In genomic region chr2:164991808-164992207, GRCm38 (mm10) we compare ENCODE assay signal across 22 mouse cellular contexts. TPM values are rescaled to one million over a fixed set of nuclear protein-coding genes. Genes with fewer than 3 reads are reported as not detected.
A peak's percentile ranks its signal among the peaks of the same experiment; 100 is the strongest.
DNase-seq lines count a peak whose midpoint lies in the region; ATAC-seq and TF ChIP-seq lines count a peak whose summit lies in the region.
"Had no signal": no experiment of that assay in that cellular context is flagged by ENCODE, and none has a peak within 500 bp of the region (broad histone marks: within the 10 kb centered on the region; RNA-seq: fewer than 3 reads in every experiment).

No protein-coding gene starts in this region.

- H3K9ac ChIP-seq in kidney, embryonic 16.5 days (replicated peaks; ENCODE audit: low read length): no peak overlapping the region
- H3K9ac ChIP-seq in lung, postnatal 0 days (replicated peaks; ENCODE audit: low read depth): no peak overlapping the region
- H3K9ac ChIP-seq: embryonic facial prominence, embryonic 12.5 days; hindbrain, embryonic 15.5 days; intestine, embryonic 15.5 days; limb, embryonic 12.5 days; liver, embryonic 14.5 days; lung, embryonic 15.5 days; neural tube, embryonic 12.5 days had no signal

- no peak for ATAC-seq in kidney, embryonic 16.5 days (ENCODE audit: low FRiP score, low TSS enrichment)
- ATAC-seq in lung, postnatal 0 days: no peak
- peak; percentile 68 for ATAC-seq in megakaryocyte-erythroid progenitor cell, adult 5-6 weeks (replicated peaks; ENCODE audit: low FRiP score, low TSS enrichment, poor library complexity, severe bottlenecking)
- ATAC-seq: intestine, embryonic 15.5 days; Patski had no signal

- intact Hi-C loops in gastrocnemius, postnatal 14 days (cut with DNase I; ENCODE audit: low total_unique reads): no loop called here

- H3K4me3 ChIP-seq in kidney, adult 2 months (ENCODE audit: insufficient read depth, low read depth, low read length): no peak overlapping the region
- no peak overlapping the region for H3K4me3 ChIP-seq in kidney, embryonic 16.5 days (ENCODE audit: low read length)
- H3K4me3 ChIP-seq in lung, postnatal 0 days (ENCODE audit: low read depth, low read length): no peak overlapping the region
- H3K4me3 ChIP-seq: embryonic facial prominence, embryonic 12.5 days; hindbrain, embryonic 15.5 days; intestine, embryonic 15.5 days; layer of hippocampus, adult 2 months; limb, embryonic 12.5 days; lung, embryonic 15.5 days; neural tube, embryonic 12.5 days had no signal

- H3K4me2 ChIP-seq in kidney, embryonic 16.5 days (replicated peaks; ENCODE audit: low read depth, low read length): no peak overlapping the region
- no peak overlapping the region for H3K4me2 ChIP-seq in lung, postnatal 0 days (replicated peaks; ENCODE audit: low read depth, low read length)
- H3K4me2 ChIP-seq: embryonic facial prominence, embryonic 12.5 days; hindbrain, embryonic 15.5 days; intestine, embryonic 15.5 days; limb, embryonic 12.5 days; lung, embryonic 15.5 days; neural tube, embryonic 12.5 days had no signal

- no peak for TF ChIP-seq EP300 in lung, postnatal 0 days (IDR thresholded peaks at IDR 0.05)

- 26% methylated on average over 10 of the region's 10 CpGs for WGBS in kidney, adult 2 months
- 29% methylated on average over 10 of the region's 10 CpGs for WGBS in kidney, embryonic 16.5 days
- WGBS in lung, postnatal 0 days: 19% methylated on average over 10 of the region's 10 CpGs

- no peaks in the 10 kb centered on the region for H3K27me3 ChIP-seq in kidney, adult 2 months (replicated peaks; ENCODE audit: control insufficient read depth, insufficient read depth, low read length)
- peaks cover 9% of the 10 kb centered on the region for H3K27me3 ChIP-seq in kidney, embryonic 16.5 days (ENCODE audit: insufficient read depth, low read length)
- H3K27me3 ChIP-seq in lung, postnatal 0 days (replicated peaks; ENCODE audit: insufficient read depth, low read length): no peaks in the 10 kb centered on the region
- H3K27me3 ChIP-seq: hindbrain, embryonic 15.5 days; Patski had no signal

- peak; percentile 24 for DNase-seq in cerebellum, adult 11-12 months
- no peak for DNase-seq in cerebellum, postnatal 4 days (ENCODE audit: low spot score in 2 of 2)
- DNase-seq in kidney, adult 2 months: peak; percentile 37
- DNase-seq in lung, postnatal 0 days (ENCODE audit: low spot score): peak; percentile 33
- DNase-seq in lung, postnatal 14 days: no peak
- no peak for DNase-seq in gastrocnemius, postnatal 14 days
- DNase-seq: adrenal gland, adult 2 months; heart, postnatal 36 days; kidney, postnatal 10 days; midbrain, embryonic 14.5 days; thymus, postnatal 14 days had no signal

- H3K27ac ChIP-seq in kidney, adult 2 months (ENCODE audit: insufficient read depth, low read depth, low read length): no peak overlapping the region
- H3K27ac ChIP-seq in kidney, embryonic 16.5 days (ENCODE audit: low read length): no peak overlapping the region
- no peak overlapping the region for H3K27ac ChIP-seq in lung, postnatal 0 days (ENCODE audit: low read length)
- H3K27ac ChIP-seq: embryonic facial prominence, embryonic 12.5 days; hindbrain, embryonic 15.5 days; intestine, embryonic 15.5 days; layer of hippocampus, adult 2 months; limb, embryonic 12.5 days; liver, embryonic 14.5 days; lung, embryonic 15.5 days; neural tube, embryonic 12.5 days had no signal

- H3K36me3 ChIP-seq in kidney, adult 2 months (ENCODE audit: control insufficient read depth, insufficient read depth, low read length): no peaks in the 10 kb centered on the region
- H3K36me3 ChIP-seq in kidney, embryonic 16.5 days (ENCODE audit: insufficient read depth, low read length): no peaks in the 10 kb centered on the region
- no peaks in the 10 kb centered on the region for H3K36me3 ChIP-seq in lung, postnatal 0 days (ENCODE audit: insufficient read depth, low read length)
- H3K36me3 ChIP-seq: embryonic facial prominence, embryonic 12.5 days; intestine, embryonic 15.5 days; limb, embryonic 12.5 days; lung, embryonic 15.5 days had no signal

- no peak for TF ChIP-seq CTCF in kidney, adult 2 months (conservative IDR thresholded peaks at IDR 0.05; ENCODE audit: insufficient read depth, insufficient read length, low read depth, low read length)
- TF ChIP-seq CTCF in lung, postnatal 0 days (IDR thresholded peaks at IDR 0.05): no peak

- H3K9me3 ChIP-seq in kidney, embryonic 16.5 days (ENCODE audit: low read length): no peaks in the 10 kb centered on the region
- H3K9me3 ChIP-seq in lung, postnatal 0 days (ENCODE audit: low read length): no peaks in the 10 kb centered on the region
- H3K9me3 ChIP-seq: embryonic facial prominence, embryonic 12.5 days; hindbrain, embryonic 15.5 days; intestine, embryonic 15.5 days; limb, embryonic 12.5 days; lung, embryonic 15.5 days; neural tube, embryonic 12.5 days had no signal

- H3K4me1 ChIP-seq in kidney, adult 2 months (ENCODE audit: control insufficient read depth, insufficient read depth, low read length): no peaks in the 10 kb centered on the region
- 0 out of 2 replicates have a peak, but pooled peaks cover 4% of the 10 kb centered on the region for H3K4me1 ChIP-seq in kidney, embryonic 16.5 days (ENCODE audit: insufficient read depth, low read length)
- H3K4me1 ChIP-seq in lung, postnatal 0 days (ENCODE audit: insufficient read depth, low read depth, low read length): no peaks in the 10 kb centered on the region
- H3K4me1 ChIP-seq: embryonic facial prominence, embryonic 12.5 days; hindbrain, embryonic 15.5 days; intestine, embryonic 15.5 days; limb, embryonic 12.5 days; lung, embryonic 15.5 days had no signal

- TF ChIP-seq POLR2A in kidney, adult 2 months (IDR thresholded peaks at IDR 0.05; ENCODE audit: low read depth, low read length): no peak

RNA-seq across cellular contexts. Expression of gene Slc12a5, which starts 31.2 kb away (rescaled TPM):
- 1.5 and 2.2 TPM in 2 replicates for polyA plus RNA-seq in kidney, adult 2 months (2012; rRNA removed)
- polyA plus RNA-seq in kidney, embryonic 16.5 days (2015; fragmentation: Nextera tagmentation; extraction: Ambion mirVana): 0.85 and 0.94 TPM in 2 replicates
- polyA plus RNA-seq in lung, postnatal 0 days (2015; fragmentation: Nextera tagmentation; extraction: Ambion mirVana): 0.84 and 1.0 TPM in 2 replicates
- 0.35 TPM in 1 of 2 replicates, not detected in the other for total RNA-seq in megakaryocyte-erythroid progenitor cell, adult 5-6 weeks (2014; fragmentation: Nextera tagmentation)
- total RNA-seq in megakaryocyte-erythroid progenitor cell, adult 5-6 weeks (2017): 0.34 and 0.61 TPM in 2 replicates
- 1 to 10 TPM in 1 of 2 experiments, under 1 TPM in 1; 0.55 to 1.0 TPM for total RNA-seq in gastrocnemius, postnatal 14 days (2021)

RNA-seq across cellular contexts. Expression of gene Ncoa5, which starts 42.9 kb away (rescaled TPM):
- 31.3 and 34.4 TPM in 2 replicates for polyA plus RNA-seq in kidney, adult 2 months (2012; rRNA removed)
- 69.8 and 79.5 TPM in 2 replicates for polyA plus RNA-seq in kidney, embryonic 16.5 days (2015; fragmentation: Nextera tagmentation; extraction: Ambion mirVana)
- polyA plus RNA-seq in lung, postnatal 0 days (2015; fragmentation: Nextera tagmentation; extraction: Ambion mirVana): 21.6 and 28.7 TPM in 2 replicates
- total RNA-seq in megakaryocyte-erythroid progenitor cell, adult 5-6 weeks (2014; fragmentation: Nextera tagmentation): 38.4 and 44.2 TPM in 2 replicates
- total RNA-seq in megakaryocyte-erythroid progenitor cell, adult 5-6 weeks (2017): 41.2 and 42.4 TPM in 2 replicates
- 10 to 100 TPM; 12.3 TPM for total RNA-seq in gastrocnemius, postnatal 14 days (2021)

RNA-seq across cellular contexts. Expression of gene Mmp9, which starts 51.2 kb away (rescaled TPM):
- polyA plus RNA-seq in kidney, adult 2 months (2012; rRNA removed): 1.7 and 1.8 TPM in 2 replicates
- 2.5 and 3.2 TPM in 2 replicates for polyA plus RNA-seq in kidney, embryonic 16.5 days (2015; fragmentation: Nextera tagmentation; extraction: Ambion mirVana)
- polyA plus RNA-seq in lung, postnatal 0 days (2015; fragmentation: Nextera tagmentation; extraction: Ambion mirVana): 4.5 and 5.6 TPM in 2 replicates
- 7.1 TPM in 1 of 2 replicates, not detected in the other for total RNA-seq in megakaryocyte-erythroid progenitor cell, adult 5-6 weeks (2014; fragmentation: Nextera tagmentation)
- total RNA-seq in megakaryocyte-erythroid progenitor cell, adult 5-6 weeks (2017): 0.65 and 2.0 TPM in 2 replicates
- total RNA-seq in gastrocnemius, postnatal 14 days (2021): 1 to 10 TPM in 1 of 2 experiments, under 1 TPM in 1; 0.95 to 1.2 TPM

Comparison
In these comparisons a context has a peak if more than half of its experiments do, and no peak if none do; other contexts are left out.
1. DNase-seq: peak in cerebellum, adult 11-12 months (single experiment), kidney, adult 2 months (single experiment) and lung, postnatal 0 days (single experiment); none in cerebellum, postnatal 4 days (0 of 2), lung, postnatal 14 days (single experiment) and gastrocnemius, postnatal 14 days (single experiment).